8 mouse cellular contexts compared by ENCODE assay signal in genomic region chr1:91460069-91460468, GRCm38 (mm10). TPM values are rescaled to one million over a fixed set of nuclear protein-coding genes. Genes with fewer than 3 reads are reported as not detected.
DNase-seq lines count a peak whose midpoint lies in the region; ATAC-seq and TF ChIP-seq lines count a peak whose summit lies in the region.

No protein-coding gene starts in this region.

- intact Hi-C loops in gastrocnemius, postnatal 36 days (cut with DNase I), result loop anchor here (5.0 kb wide), 1 partner anchor 33 kb away; no protein-coding TSS in a partner anchor

- no peaks in the 10 kb centered on the region for H3K27me3 ChIP-seq in heart, embryonic 12.5 days (replicated peaks)
- peaks cover 2% of the 10 kb centered on the region; the same call in 1 of the 2 replicates for H3K27me3 ChIP-seq in embryonic facial prominence, embryonic 13.5 days
- no peaks in the 10 kb centered on the region for H3K27me3 ChIP-seq in intestine, postnatal 0 days (replicated peaks; ENCODE audit: control insufficient read depth, insufficient read depth, low read length)
- no peaks in the 10 kb centered on the region; the same call in 1 of the 2 replicates for H3K27me3 ChIP-seq in midbrain, embryonic 14.5 days (ENCODE audit: control insufficient read depth, insufficient read depth, low read length)

- H3K36me3 ChIP-seq in heart, embryonic 12.5 days, result no peaks in the 10 kb centered on the region
- no peaks in the 10 kb centered on the region for H3K36me3 ChIP-seq in embryonic facial prominence, embryonic 13.5 days
- no peaks in the 10 kb centered on the region for H3K36me3 ChIP-seq in intestine, postnatal 0 days (ENCODE audit: control insufficient read depth, insufficient read depth)
- no peaks in the 10 kb centered on the region for H3K36me3 ChIP-seq in midbrain, embryonic 14.5 days (ENCODE audit: control insufficient read depth, insufficient read depth, low read length)

- H3K4me3 ChIP-seq in heart, embryonic 12.5 days, result peak overlapping the region; percentile 75; the same call in 1 of the 2 replicates
- H3K4me3 ChIP-seq in embryonic facial prominence, embryonic 13.5 days, result peak overlapping the region; percentile 81
- peak overlapping the region; percentile 83 for H3K4me3 ChIP-seq in intestine, postnatal 0 days (ENCODE audit: low read depth, low read length)
- H3K4me3 ChIP-seq in midbrain, embryonic 14.5 days (replicated peaks; ENCODE audit: low read depth, low read length), result peak overlapping the region; percentile 71

- TF ChIP-seq CTCF in intestine, postnatal 0 days (IDR thresholded peaks at IDR 0.05; ENCODE audit: low read depth), result no peak

- no peak overlapping the region for H3K27ac ChIP-seq in heart, embryonic 12.5 days (ENCODE audit: poor library complexity, severe bottlenecking)
- H3K27ac ChIP-seq in embryonic facial prominence, embryonic 13.5 days, result no peak overlapping the region
- H3K27ac ChIP-seq in intestine, postnatal 0 days (ENCODE audit: low read depth, low read length), result peak overlapping the region; percentile 77
- peak overlapping the region; percentile 78; the same call in 1 of the 2 replicates for H3K27ac ChIP-seq in midbrain, embryonic 14.5 days (replicated peaks; ENCODE audit: low read depth, low read length)

- H3K4me1 ChIP-seq in heart, embryonic 12.5 days (replicated peaks), result peaks cover 54% of the 10 kb centered on the region
- H3K4me1 ChIP-seq in embryonic facial prominence, embryonic 13.5 days, result peaks cover 45% of the 10 kb centered on the region
- H3K4me1 ChIP-seq in intestine, postnatal 0 days (replicated peaks; ENCODE audit: control insufficient read depth, insufficient read depth, low read length), result peaks cover 27% of the 10 kb centered on the region
- peaks cover 28% of the 10 kb centered on the region for H3K4me1 ChIP-seq in midbrain, embryonic 14.5 days (ENCODE audit: control insufficient read depth, insufficient read depth, low read length)

- 32% methylated on average over 7 of the region's 7 CpGs for WGBS in heart, embryonic 12.5 days
- 39% methylated on average over 7 of the region's 7 CpGs for WGBS in embryonic facial prominence, embryonic 13.5 days
- WGBS in intestine, postnatal 0 days, result 20% methylated on average over 7 of the region's 7 CpGs
- WGBS in midbrain, embryonic 14.5 days, result 44% methylated on average over 7 of the region's 7 CpGs

- DNase-seq in heart, adult 18-20 months, result no peak
- no peak for DNase-seq in midbrain, embryonic 14.5 days
- DNase-seq in testis, postnatal 10 days (ENCODE audit: low spot score), result no peak
- no peak for DNase-seq in gastrocnemius, postnatal 36 days
- DNase-seq in right cerebral cortex, adult 18-20 months, result no peak

- ATAC-seq in heart, embryonic 12.5 days (ENCODE audit: insufficient number of reproducible peaks, low FRiP score), result no peak
- ATAC-seq in embryonic facial prominence, embryonic 13.5 days (ENCODE audit: insufficient number of reproducible peaks, insufficient read depth, low FRiP score, low TSS enrichment, low read depth), result no peak
- ATAC-seq in intestine, postnatal 0 days, result no peak
- no peak for ATAC-seq in midbrain, embryonic 14.5 days (ENCODE audit: low FRiP score, low TSS enrichment)

- H3K9me3 ChIP-seq in heart, embryonic 12.5 days (replicated peaks), result no peaks in the 10 kb centered on the region
- H3K9me3 ChIP-seq in embryonic facial prominence, embryonic 13.5 days, result no peaks in the 10 kb centered on the region
- H3K9me3 ChIP-seq in intestine, postnatal 0 days (ENCODE audit: control insufficient read depth), result no peaks in the 10 kb centered on the region
- no peaks in the 10 kb centered on the region for H3K9me3 ChIP-seq in midbrain, embryonic 14.5 days (ENCODE audit: control insufficient read depth, low read length)

- H3K4me2 ChIP-seq in heart, embryonic 12.5 days, result peak overlapping the region; percentile 90
- peak overlapping the region; percentile 88 for H3K4me2 ChIP-seq in embryonic facial prominence, embryonic 13.5 days
- H3K4me2 ChIP-seq in intestine, postnatal 0 days (replicated peaks; ENCODE audit: low read depth), result peak overlapping the region; percentile 76
- H3K4me2 ChIP-seq in midbrain, embryonic 14.5 days (ENCODE audit: low read length), result peak overlapping the region; percentile 87

- H3K9ac ChIP-seq in heart, embryonic 12.5 days, result no peak overlapping the region
- H3K9ac ChIP-seq in embryonic facial prominence, embryonic 13.5 days, result peak overlapping the region; percentile 68
- peak overlapping the region; percentile 8; the same call in 1 of the 2 replicates for H3K9ac ChIP-seq in intestine, postnatal 0 days (ENCODE audit: low read depth, low read length)
- peak overlapping the region; percentile 58 for H3K9ac ChIP-seq in midbrain, embryonic 14.5 days (replicated peaks; ENCODE audit: low read length)

RNA-seq across cellular contexts. Expression of gene Per2, which starts 0.9 kb away (rescaled TPM):
- 3.6 and 4.0 TPM in 2 replicates for polyA plus RNA-seq in heart, embryonic 12.5 days (2016; fragmentation: Nextera tagmentation; extraction: Ambion mirVana)
- 1 to 10 TPM; 4.7 to 5.6 TPM for total RNA-seq in heart, adult 18-20 months (2021)
- 3.0 and 3.5 TPM in 2 replicates for polyA plus RNA-seq in embryonic facial prominence, embryonic 13.5 days (2015; fragmentation: Nextera tagmentation; extraction: Ambion mirVana)
- 7.2 and 7.9 TPM in 2 replicates for polyA plus RNA-seq in intestine, postnatal 0 days (2015; fragmentation: Nextera tagmentation; extraction: Ambion mirVana)
- 3.0 and 6.8 TPM in 2 replicates for polyA plus RNA-seq in midbrain, embryonic 14.5 days (2014; fragmentation: Nextera tagmentation; extraction: Ambion mirVana)
- 1 to 10 TPM; 6.7 to 9.9 TPM for total RNA-seq in gastrocnemius, postnatal 36 days (2021)

RNA-seq across cellular contexts. Expression of gene Traf3ip1, which starts 34.4 kb away (rescaled TPM):
- 4.8 and 6.0 TPM in 2 replicates for polyA plus RNA-seq in heart, embryonic 12.5 days (2016; fragmentation: Nextera tagmentation; extraction: Ambion mirVana)
- 1 to 10 TPM; 6.0 to 6.5 TPM for total RNA-seq in heart, adult 18-20 months (2021)
- 8.7 and 12.1 TPM in 2 replicates for polyA plus RNA-seq in embryonic facial prominence, embryonic 13.5 days (2015; fragmentation: Nextera tagmentation; extraction: Ambion mirVana)
- polyA plus RNA-seq in intestine, postnatal 0 days (2015; fragmentation: Nextera tagmentation; extraction: Ambion mirVana), result 3.3 and 3.7 TPM in 2 replicates
- 8.6 and 9.2 TPM in 2 replicates for polyA plus RNA-seq in midbrain, embryonic 14.5 days (2014; fragmentation: Nextera tagmentation; extraction: Ambion mirVana)
- 1 to 10 TPM; 2.7 to 3.4 TPM for total RNA-seq in gastrocnemius, postnatal 36 days (2021)

RNA-seq across cellular contexts. Expression of gene Hes6, which starts 46.2 kb away (rescaled TPM):
- polyA plus RNA-seq in heart, embryonic 12.5 days (2016; fragmentation: Nextera tagmentation; extraction: Ambion mirVana), result 63.6 and 65.4 TPM in 2 replicates
- total RNA-seq in heart, adult 18-20 months (2021), result 10 to 100 TPM; 21.6 to 23.0 TPM
- polyA plus RNA-seq in embryonic facial prominence, embryonic 13.5 days (2015; fragmentation: Nextera tagmentation; extraction: Ambion mirVana), result 63.7 and 70.8 TPM in 2 replicates
- polyA plus RNA-seq in intestine, postnatal 0 days (2015; fragmentation: Nextera tagmentation; extraction: Ambion mirVana), result 84.1 and 84.8 TPM in 2 replicates
- polyA plus RNA-seq in midbrain, embryonic 14.5 days (2014; fragmentation: Nextera tagmentation; extraction: Ambion mirVana), result 187 and 214 TPM in 2 replicates
- 1 to 10 TPM; 7.5 to 7.9 TPM for total RNA-seq in gastrocnemius, postnatal 36 days (2021)

Comparison
In these comparisons a context has a peak if more than half of its experiments do, and no peak if none do; other contexts are left out.
1. H3K27ac ChIP-seq: peak in intestine, postnatal 0 days (single experiment) and midbrain, embryonic 14.5 days (single experiment); none in heart, embryonic 12.5 days (single experiment) and embryonic facial prominence, embryonic 13.5 days (single experiment).
2. Peak in every context shown above with its lines, with median percentiles within 50 percentile points of each other: H3K4me2 ChIP-seq and H3K4me3 ChIP-seq.